Mouse (Mus musculus) midbrain, embryonic 12.5 days (tissue): ENCODE results near the gene Ndufa8. TPM values are rescaled to one million over a fixed set of nuclear protein-coding genes. Genes with fewer than 3 reads are reported as not detected.

Experiments used
- ATAC-seq: fragments of 200-750 bp; cut with Nextera tagmentation; 2 replicates; pipeline ENCODE4 v1.8.0; 2017; ENCODE audit warnings: low read depth, moderate TSS enrichment, moderate library complexity; ENCODE audit not compliant: low FRiP score
- H3K27ac ChIP-seq: fragments of 300-500 bp; sonication (generic); replicated peaks from 2 replicates; pipeline ENCODE4 v1.5.1; 2016; ENCODE audit warnings: mild to moderate bottlenecking
- H3K27me3 ChIP-seq: fragments of 300-500 bp; sonication (generic); 2 replicates; pipeline ENCODE4 v1.6.1; 2016; ENCODE audit warnings: mild to moderate bottlenecking
- H3K36me3 ChIP-seq: fragments of 300-500 bp; sonication (generic); 2 replicates; pipeline ENCODE4 v1.6.1; 2016
- H3K4me1 ChIP-seq: fragments of 300-500 bp; sonication (generic); 2 replicates; pipeline ENCODE4 v1.6.1; 2016
- H3K4me2 ChIP-seq: fragments of 300-500 bp; sonication (generic); replicated peaks from 2 replicates; pipeline ENCODE4 v1.6.1; 2016; ENCODE audit warnings: mild to moderate bottlenecking, moderate library complexity
- H3K4me3 ChIP-seq: fragments of 300-500 bp; sonication (generic); 2 replicates; pipeline ENCODE4 v1.5.1; 2016; ENCODE audit warnings: mild to moderate bottlenecking
- H3K9ac ChIP-seq: fragments of 300-500 bp; sonication (generic); replicated peaks from 2 replicates; pipeline ENCODE4 v1.6.1; 2016; ENCODE audit warnings: mild to moderate bottlenecking, moderate library complexity
- H3K9me3 ChIP-seq: fragments of 300-500 bp; sonication (generic); 2 replicates; pipeline ENCODE4 v1.6.1; 2016; ENCODE audit warnings: mild to moderate bottlenecking
- WGBS: fragments of 180-500 bp; shearing (Covaris S2); methylation state at CpG from one replicate; pipeline ENCODE4 v1.1.7; 2016; 5-methylcytosine and 5-hydroxymethylcytosine counted together
- polyA plus RNA-seq: library from polyadenylated mRNA; unstranded; fragments of >200 nt; fragmentation: Nextera tagmentation; extraction: Ambion mirVana; gene quantifications from 2 replicates; pipeline ENCODE4 v1.2.1, GENCODE M21; 2016

Ndufa8 gene
- polyA plus RNA-seq, 1 experiment from 2014 or later: 178 TPM

DNA sequence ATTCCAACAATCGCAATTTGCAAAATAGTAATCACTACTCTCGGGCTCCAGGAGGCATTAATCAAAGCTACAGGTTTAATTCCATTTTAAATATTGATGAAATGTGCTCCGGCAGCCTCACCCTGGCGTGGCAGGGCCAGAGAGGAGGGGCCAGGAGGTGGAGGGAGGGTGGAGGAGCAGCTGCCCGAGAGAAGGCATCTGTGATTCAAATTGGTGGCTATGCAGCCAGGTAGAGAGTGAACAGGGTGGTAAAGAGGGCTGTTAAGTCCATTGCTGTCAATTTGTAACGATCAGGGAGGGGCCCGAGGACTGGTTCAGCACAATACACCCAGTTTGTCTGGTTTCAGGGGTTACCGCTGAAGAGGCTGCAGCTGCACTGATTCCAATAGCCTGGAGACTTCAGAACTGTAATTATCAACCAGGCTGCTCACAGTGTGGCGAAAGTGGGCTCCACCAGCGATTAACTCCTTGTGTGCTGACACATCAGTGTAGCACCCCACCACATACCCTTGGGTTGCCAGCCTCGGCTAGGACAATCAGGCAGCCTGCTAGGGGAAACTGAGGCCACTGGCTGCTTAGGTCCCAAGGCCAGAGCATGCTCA lies 28.1 kb upstream of the Ndufa8 start:
- H3K36me3 ChIP-seq: no peaks in the 10 kb centered on the region
- peak overlapping the region; percentile 32 for H3K4me2 ChIP-seq
- no peak overlapping the region for H3K9ac ChIP-seq
- H3K27me3 ChIP-seq: peaks cover 11% of the 10 kb centered on the region; the same call in 1 of the 2 replicates
- H3K4me3 ChIP-seq: no peak overlapping the region
- peaks cover 3% of the 10 kb centered on the region; the same call in 1 of the 2 replicates for H3K4me1 ChIP-seq
- peak; percentile 58 for ATAC-seq
- H3K27ac ChIP-seq: no peak overlapping the region
- 29% methylated on average over 11 of the region's 11 CpGs for WGBS
- H3K9me3 ChIP-seq: no peaks in the 10 kb centered on the region

DNA sequence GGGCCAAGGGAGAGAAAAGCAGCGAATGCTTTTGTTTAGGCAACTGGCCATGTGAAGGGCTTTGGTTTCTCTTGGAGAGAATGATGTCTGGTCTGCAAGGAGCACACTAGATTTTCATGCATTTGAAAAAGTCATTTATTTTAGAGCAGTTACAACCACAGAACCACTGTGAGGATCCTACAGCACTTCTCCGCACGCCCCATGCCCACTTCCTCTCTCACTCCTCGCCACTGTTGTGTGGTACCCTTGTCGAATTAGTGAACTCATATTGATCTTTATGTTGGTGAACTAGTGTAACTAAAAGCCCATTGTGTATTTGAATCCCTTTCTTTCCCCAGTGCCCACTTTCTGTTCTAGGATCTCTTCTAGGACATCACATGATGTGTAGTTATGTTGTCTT lies 26.0 kb upstream of the Ndufa8 start:
- 88% methylated on average over 5 of the region's 5 CpGs for WGBS
- no peak for ATAC-seq
- Histone ChIP-seq H3K27me3 (peaks cover 12% of the 10 kb centered on the region; the same call in 1 of the 2 replicates), H3K4me2 (no peak overlapping the region), H3K4me1 (peaks cover 3% of the 10 kb centered on the region; the same call in 1 of the 2 replicates), H3K4me3 (no peak overlapping the region), H3K27ac (no peak overlapping the region), H3K9ac (no peak overlapping the region), H3K36me3 (no peaks in the 10 kb centered on the region), H3K9me3 (no peaks in the 10 kb centered on the region)

DNA sequence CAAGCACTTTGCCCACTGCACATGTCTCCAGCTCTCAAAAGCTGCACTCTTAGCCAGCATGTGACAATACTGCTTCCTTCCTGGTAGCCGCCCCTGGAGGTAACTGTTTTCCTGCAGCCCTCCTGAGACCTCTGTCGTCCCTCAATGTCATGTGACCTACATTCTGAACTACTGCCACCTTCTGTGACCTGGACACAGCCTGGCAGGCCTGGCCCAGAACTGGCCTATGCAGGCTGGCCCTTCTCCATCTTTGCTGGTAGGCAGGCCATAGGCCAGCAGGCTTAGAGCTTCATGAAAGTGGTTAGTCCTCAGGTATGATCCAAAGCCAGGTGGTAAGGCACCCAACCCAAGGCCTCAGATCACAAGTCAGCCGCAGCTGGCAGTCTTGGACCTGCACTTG lies 24.6 kb upstream of the Ndufa8 start:
- Histone ChIP-seq H3K4me2 (no peak overlapping the region), H3K4me3 (no peak overlapping the region), H3K4me1 (peaks cover 3% of the 10 kb centered on the region; the same call in 1 of the 2 replicates), H3K9me3 (no peaks in the 10 kb centered on the region), H3K27ac (no peak overlapping the region), H3K36me3 (no peaks in the 10 kb centered on the region), H3K9ac (no peak overlapping the region), H3K27me3 (0 out of 2 replicates have a peak, but pooled peaks cover 4% of the 10 kb centered on the region)
- no peak for ATAC-seq
- WGBS: 73% methylated on average over 3 of the region's 3 CpGs

DNA sequence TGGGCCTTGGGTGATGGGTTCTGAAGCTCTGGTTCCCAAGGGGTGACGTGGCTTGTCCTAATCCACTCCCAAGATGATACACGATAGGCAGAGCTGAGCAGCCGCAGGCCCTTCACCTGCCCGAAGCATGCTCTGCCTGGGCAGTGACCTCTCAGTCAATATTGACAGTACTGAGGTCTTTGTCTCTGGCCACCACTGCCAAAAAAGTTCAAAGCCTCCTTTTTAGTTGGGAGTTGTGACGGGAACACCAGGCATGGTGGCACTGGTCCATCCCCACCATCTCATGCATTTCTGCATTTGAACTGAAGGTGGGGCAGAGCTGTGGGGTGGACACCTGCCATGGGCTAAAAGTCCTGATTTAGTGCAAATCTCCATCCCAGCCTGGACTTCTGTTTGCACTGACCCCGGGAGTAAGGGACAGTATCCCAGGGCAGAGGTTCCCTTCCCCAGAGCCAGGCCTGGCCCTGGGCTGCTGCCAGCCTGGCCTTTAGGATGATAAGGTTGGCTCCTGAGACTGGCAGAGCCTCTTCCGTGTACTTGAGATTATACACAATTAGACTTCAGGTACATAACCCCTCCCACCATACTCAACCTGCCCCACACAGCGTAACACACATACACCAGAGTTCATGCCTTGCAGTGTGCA lies 22.6 kb upstream of the Ndufa8 start:
- no peak overlapping the region for H3K9ac ChIP-seq
- H3K4me1 ChIP-seq: no peaks in the 10 kb centered on the region
- no peak overlapping the region for H3K4me2 ChIP-seq
- ATAC-seq: no peak
- H3K27ac ChIP-seq: no peak overlapping the region
- no peaks in the 10 kb centered on the region for H3K36me3 ChIP-seq
- H3K9me3 ChIP-seq: no peaks in the 10 kb centered on the region
- 78% methylated on average over 8 of the region's 8 CpGs for WGBS
- H3K27me3 ChIP-seq: 0 out of 2 replicates have a peak, but pooled peaks cover 4% of the 10 kb centered on the region
- H3K4me3 ChIP-seq: no peak overlapping the region

DNA sequence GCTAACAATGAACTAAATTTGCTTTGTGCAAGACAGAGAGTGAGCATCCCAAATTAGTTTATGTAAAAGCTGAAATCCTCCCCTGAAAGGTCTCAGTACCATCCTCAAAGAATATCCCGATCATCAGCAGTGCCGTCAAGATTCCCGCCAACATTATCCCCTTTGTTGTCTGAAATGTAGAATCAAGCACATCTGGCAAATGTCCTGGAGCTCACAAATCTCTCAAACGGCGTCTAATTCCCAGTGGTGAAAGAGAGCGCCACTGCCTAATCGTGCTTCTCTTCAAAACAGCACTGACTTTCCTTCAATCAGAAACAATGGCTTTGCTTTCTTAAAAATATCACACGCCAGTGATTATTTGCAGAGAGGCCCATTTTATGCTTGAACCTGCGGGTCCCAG lies 17.9 kb upstream of the Ndufa8 start:
- Histone ChIP-seq H3K36me3 (no peaks in the 10 kb centered on the region), H3K4me2 (no peak overlapping the region), H3K27ac (no peak overlapping the region), H3K27me3 (0 out of 2 replicates have a peak, but pooled peaks cover 4% of the 10 kb centered on the region), H3K9me3 (no peaks in the 10 kb centered on the region), H3K9ac (no peak overlapping the region), H3K4me1 (no peaks in the 10 kb centered on the region), H3K4me3 (no peak overlapping the region)
- WGBS: 38% methylated on average over 9 of the region's 9 CpGs
- no peak for ATAC-seq

DNA sequence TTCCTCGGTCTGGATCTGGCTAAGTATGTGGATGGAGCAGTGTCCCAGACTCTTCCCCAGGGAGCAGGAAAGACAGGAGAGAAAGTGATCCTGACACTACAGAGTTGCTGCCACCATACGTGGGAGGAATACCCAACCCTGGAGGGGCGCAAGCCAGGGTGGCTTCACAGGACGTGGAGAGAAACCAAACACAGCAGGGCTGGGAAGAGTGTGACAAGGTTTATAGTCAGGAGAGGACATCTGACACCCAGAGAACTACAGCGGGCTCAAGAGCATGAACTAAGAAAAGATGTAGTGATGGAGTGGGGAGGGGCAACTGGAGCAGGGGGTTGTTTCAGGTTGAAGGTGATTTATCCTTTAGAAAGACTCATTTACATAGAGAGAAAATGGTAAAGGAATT lies 12.2 kb upstream of the Ndufa8 start:
- H3K4me1 ChIP-seq: no peaks in the 10 kb centered on the region
- no peak overlapping the region for H3K4me2 ChIP-seq
- 66% methylated on average over 5 of the region's 5 CpGs for WGBS
- no peaks in the 10 kb centered on the region for H3K36me3 ChIP-seq
- no peak overlapping the region for H3K4me3 ChIP-seq
- H3K9me3 ChIP-seq: no peaks in the 10 kb centered on the region
- H3K27ac ChIP-seq: no peak overlapping the region
- no peak for ATAC-seq
- H3K27me3 ChIP-seq: no peaks in the 10 kb centered on the region
- no peak overlapping the region for H3K9ac ChIP-seq

DNA sequence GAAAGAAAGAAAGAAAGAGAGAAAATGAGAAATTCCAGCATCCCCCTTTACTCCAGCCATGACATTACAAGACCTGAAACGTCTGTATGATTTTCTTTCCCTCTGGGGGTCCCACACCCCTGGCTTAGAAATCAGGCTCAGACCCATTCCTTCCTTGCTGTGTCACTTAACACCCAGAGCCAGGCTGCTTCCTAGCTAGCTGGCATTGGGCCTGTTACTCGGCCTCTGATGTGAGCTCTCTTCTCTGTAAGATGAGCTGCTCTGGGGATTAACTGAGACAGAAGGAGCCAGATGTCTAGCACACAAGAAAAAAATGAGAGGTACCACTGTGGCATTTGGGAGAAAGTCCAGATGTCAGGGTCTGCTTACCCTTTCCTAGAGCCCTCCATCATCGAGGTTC lies 7.0 kb upstream of the Ndufa8 start:
- Histone ChIP-seq H3K36me3 (no peaks in the 10 kb centered on the region), H3K4me2 (no peak overlapping the region), H3K4me3 (no peak overlapping the region), H3K9me3 (no peaks in the 10 kb centered on the region), H3K4me1 (no peaks in the 10 kb centered on the region), H3K9ac (no peak overlapping the region), H3K27me3 (no peaks in the 10 kb centered on the region), H3K27ac (no peak overlapping the region)
- 57% methylated on average over 3 of the region's 3 CpGs for WGBS
- ATAC-seq: no peak

DNA sequence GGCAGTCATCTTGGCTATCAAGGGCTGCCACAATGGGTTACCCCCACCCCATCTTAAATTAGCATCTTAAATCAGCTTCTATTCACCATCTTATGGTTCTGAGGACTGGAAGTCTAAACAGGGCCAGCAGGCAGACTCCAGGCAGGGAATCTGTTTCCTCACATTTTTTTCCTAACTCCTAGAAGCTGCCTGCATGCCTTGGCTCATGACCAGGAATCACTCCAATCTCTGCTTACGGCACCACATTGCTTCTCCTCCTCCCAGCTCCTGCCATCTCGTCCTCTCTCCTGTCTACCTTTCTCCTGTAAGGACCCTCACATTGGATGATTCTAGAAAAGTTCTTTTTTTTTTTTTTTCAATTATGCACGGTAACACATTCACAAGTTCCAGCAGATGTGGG lies 4.0 kb upstream of the Ndufa8 start:
- Histone ChIP-seq H3K4me2 (no peak overlapping the region), H3K36me3 (no peaks in the 10 kb centered on the region), H3K4me3 (no peak overlapping the region), H3K27me3 (0 out of 2 replicates have a peak, but pooled peaks cover 3% of the 10 kb centered on the region), H3K9me3 (no peaks in the 10 kb centered on the region), H3K27ac (no peak overlapping the region), H3K9ac (no peak overlapping the region), H3K4me1 (peaks cover 4% of the 10 kb centered on the region)
- 80% methylated on average over 3 of the region's 3 CpGs for WGBS
- no peak for ATAC-seq

DNA sequence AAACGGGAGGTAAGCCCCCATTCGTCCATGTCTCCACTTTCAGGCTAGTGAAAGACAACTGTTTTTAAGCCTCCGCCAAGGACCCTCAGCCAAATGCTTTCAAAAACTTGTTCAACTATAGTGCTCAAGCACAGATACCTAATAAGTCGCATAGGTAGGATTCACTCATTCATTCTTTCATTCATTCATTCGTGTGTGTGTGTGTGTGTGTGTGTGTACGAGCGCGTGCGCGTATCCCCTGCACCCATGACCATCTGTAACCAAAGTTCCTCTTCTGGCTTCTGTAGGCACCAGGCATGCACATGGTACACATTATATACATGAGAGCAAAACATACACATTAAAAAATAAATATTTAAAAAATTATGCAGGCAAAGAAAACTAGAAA lies 355 bp upstream of the Ndufa8 start:
- H3K4me3 ChIP-seq: peak overlapping the region; percentile 80
- H3K4me2 ChIP-seq: peak overlapping the region; percentile 80
- 47% methylated on average over 10 of the region's 10 CpGs for WGBS
- H3K9me3 ChIP-seq: no peaks in the 10 kb centered on the region
- H3K9ac ChIP-seq: no peak overlapping the region
- peaks cover 12% of the 10 kb centered on the region for H3K4me1 ChIP-seq
- H3K27ac ChIP-seq: no peak overlapping the region
- ATAC-seq: peak; percentile 59; the same call in 1 of the 2 replicates
- H3K36me3 ChIP-seq: 0 out of 2 replicates have a peak, but pooled peaks cover under 1% of the 10 kb centered on the region
- 0 out of 2 replicates have a peak, but pooled peaks cover 3% of the 10 kb centered on the region for H3K27me3 ChIP-seq

DNA sequence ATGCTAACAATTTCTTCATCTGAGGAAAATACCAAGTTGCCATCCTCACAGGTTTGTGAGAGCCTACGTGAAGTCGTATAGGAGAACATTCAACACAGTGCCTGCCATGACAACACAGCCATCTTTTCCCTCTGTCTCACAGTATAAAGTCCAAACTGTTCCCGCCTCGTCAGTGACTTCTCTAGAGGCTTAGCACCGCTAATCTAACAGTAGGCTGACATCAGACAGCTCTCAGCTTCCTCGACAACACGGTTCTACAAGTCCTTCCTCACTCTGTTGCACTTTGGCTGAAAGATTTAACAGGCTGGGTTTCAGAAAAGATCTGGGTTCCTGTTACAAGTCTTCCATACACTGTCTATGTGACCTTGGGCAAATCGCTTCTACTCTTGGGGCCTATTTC lies 1.0 kb downstream of the Ndufa8 start:
- Histone ChIP-seq H3K9me3 (no peaks in the 10 kb centered on the region), H3K9ac (peak overlapping the region; percentile 88), H3K4me1 (peaks cover 12% of the 10 kb centered on the region), H3K27me3 (0 out of 2 replicates have a peak, but pooled peaks cover 3% of the 10 kb centered on the region), H3K27ac (no peak overlapping the region), H3K4me2 (peak overlapping the region; percentile 80), H3K4me3 (peak overlapping the region; percentile 80), H3K36me3 (peaks cover 14% of the 10 kb centered on the region)
- no peak for ATAC-seq
- 79% methylated on average over 8 of the region's 8 CpGs for WGBS

DNA sequence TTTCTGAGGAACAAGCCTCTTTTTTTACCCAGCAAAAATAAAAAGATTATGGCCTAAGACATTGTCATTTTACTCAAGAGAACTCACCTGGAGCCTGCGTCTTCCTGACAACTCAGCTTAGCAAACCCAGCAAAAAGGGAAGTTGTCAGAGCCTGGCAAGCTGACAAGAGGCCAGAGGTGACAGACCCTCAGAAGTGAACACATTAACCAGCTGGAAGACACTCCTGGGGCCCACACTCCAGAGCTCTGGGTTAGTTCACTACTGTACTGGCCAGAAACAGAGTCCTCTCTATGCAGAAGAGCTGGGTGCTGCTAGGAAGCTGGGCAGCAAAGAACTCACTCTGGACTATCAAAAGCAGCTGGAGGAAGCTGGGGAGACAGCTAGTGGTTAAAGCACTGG lies 8.3 kb downstream of the Ndufa8 start:
- Histone ChIP-seq H3K4me3 (no peak overlapping the region), H3K9me3 (no peaks in the 10 kb centered on the region), H3K27me3 (no peaks in the 10 kb centered on the region), H3K4me2 (no peak overlapping the region), H3K4me1 (no peaks in the 10 kb centered on the region), H3K9ac (no peak overlapping the region), H3K36me3 (peaks cover 54% of the 10 kb centered on the region), H3K27ac (no peak overlapping the region)
- ATAC-seq: no peak
- WGBS: 97% methylated on average over 1 of the region's 1 CpGs

DNA sequence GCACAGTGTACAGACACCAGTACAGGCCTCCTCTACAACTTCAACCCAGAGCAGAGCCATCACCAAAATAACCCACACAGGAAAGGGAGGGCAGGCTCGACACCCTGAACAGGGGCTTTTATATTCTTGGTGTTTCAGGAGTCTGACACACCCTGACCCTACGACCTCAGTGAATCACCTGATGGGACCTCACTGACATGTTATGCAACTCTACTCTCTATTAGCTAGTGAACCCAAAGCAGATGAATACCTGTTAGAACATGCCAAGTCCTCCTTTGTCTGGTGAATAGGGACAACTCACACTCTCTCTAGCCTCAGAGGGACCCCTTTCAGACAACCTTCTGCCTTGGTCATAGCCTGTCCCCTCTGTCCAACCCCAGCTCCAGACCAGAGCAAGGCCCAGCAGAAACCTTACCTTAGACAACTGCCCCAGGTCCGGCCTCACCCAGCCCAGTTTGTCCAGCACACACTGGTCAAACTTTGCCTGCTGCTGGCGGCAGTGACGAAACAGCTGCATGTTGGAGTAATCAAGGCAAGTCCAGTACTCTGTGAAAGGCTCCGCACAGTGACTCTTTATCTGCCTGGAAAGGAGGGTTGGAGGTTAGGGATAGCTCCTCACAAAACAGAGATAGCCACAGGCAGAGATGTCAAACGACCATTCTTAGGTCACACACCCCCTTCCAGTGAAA lies 9.8 kb downstream of the Ndufa8 start:
- H3K9ac ChIP-seq: no peak overlapping the region
- no peaks in the 10 kb centered on the region for H3K4me1 ChIP-seq
- no peaks in the 10 kb centered on the region for H3K27me3 ChIP-seq
- ATAC-seq: no peak
- no peak overlapping the region for H3K4me2 ChIP-seq
- H3K9me3 ChIP-seq: no peaks in the 10 kb centered on the region
- WGBS: 88% methylated on average over 7 of the region's 7 CpGs
- H3K36me3 ChIP-seq: peaks cover 59% of the 10 kb centered on the region
- no peak overlapping the region for H3K4me3 ChIP-seq
- no peak overlapping the region for H3K27ac ChIP-seq
